Mouse (Mus musculus) spleen, postnatal 10 days (tissue): Measurements from ENCODE around the gene Olfr695.
"Not testable (repeated sequence)": the region's sequence is repeated elsewhere in the genome, so short reads cannot be mapped to it uniquely, and the experiment has no call there.

Experiments
- DNase-seq, 2 experiments: peaks; one replicate each; pipeline ENCODE4 v3.0.0; 2021 to 2022; ENCODE audit warnings: low spot score in 2 of 2

Gene Olfr695

DNA sequence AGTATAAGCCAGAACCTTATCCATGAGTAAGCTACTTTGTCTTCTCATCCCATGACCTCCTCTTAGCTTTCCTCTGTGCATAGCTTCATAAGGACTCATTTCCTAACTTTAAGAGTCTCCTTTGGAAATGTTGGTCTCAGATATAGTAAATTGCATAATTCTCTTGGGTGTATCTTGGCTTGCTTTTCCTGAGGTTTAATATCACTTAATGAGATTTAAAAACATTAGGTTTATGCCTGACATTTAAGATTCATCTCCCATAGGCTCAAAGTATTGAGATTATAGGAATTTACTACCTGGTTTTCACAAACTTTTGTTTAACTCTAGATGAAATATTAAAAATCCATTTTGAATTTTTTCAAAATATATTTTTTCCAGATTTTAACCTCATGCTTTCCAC lies at the start of gene Olfr695:
TSS of gene Olfr695 (minus strand) at position 101 of the 400 bp plus-strand sequence.
- DNase-seq, result no peak

DNA sequence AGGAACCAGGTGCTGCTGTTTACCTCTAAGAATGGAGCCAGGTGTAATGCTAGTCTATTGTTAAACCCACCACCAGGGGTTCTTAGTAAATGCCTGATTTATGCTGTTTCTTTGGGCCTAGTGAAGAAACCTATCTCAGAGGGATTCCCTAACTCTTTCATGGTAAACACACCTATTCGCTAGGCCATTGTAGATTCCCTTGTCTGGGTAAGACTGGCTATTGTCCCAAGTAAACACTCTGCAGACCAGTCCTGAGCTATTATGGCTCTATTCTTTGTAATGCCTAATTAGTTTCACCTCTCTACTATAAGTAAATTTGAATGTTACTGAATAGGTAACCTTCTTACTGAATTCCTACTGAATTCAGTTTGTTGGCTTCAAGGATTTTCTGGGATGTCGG lies 44.8 kb upstream of the Olfr695 start:
- not testable (repeated sequence) for DNase-seq

DNA sequence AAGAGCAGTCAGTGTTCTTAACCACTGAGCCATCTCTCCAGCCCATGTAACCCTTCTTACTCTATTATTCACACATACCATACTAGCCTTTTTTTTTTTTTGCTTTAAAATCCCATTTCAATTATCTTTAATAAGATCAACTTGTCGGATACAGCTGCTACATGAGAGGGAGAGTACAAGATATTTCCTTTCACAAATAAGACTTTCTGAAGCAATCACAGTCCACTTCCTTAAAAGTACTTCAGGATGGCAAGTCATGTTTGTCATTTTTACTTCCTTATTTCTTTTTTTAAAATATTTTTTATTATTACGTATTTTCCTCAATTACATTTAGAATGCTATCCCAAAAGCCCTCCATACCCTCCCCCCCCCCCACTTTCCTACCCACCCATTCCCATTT lies 42.6 kb upstream of the Olfr695 start:
- DNase-seq, result no peak

DNA sequence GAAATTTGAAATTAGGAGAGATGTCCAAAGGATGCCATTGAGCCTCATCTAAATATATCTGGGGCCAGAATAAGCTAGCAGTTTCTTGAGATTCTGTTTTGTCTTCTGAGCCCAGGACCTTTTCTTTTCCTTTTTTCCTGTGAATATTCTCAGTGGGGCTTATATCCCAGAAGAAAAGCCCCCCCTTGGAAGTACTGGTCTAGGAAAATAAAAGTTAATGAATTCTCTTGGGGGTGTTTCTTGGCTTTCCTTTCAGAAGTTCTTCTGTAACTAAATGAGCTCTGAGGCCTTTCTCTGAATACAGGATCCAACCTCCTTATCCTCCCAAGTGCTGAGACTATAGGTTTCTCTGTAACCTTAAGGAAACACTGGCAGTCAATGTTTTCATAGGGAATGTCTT lies 39.1 kb upstream of the Olfr695 start, which contains the start of gene Olfr698:
TSS of gene Olfr698 (minus strand) at position 101 of the 400 bp plus-strand sequence.
- no peak for DNase-seq

DNA sequence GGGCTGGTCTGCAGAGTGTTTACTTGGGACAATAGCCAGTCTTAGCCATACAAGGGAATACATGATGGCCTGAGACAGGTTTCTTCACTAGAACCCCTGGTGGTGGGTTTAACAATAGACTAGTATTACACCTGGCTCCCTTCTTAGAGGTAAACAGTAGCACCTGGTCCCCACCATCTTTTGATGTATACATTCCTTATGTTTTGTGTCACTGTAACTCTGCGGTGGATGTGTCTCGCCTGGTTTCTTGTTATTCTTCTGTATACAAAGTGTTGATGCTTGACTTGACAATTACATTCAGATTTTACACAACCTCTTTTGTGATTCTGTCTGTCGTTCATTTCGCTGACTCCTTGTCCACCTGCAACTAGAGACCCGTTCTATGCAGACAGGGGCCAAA lies 29.6 kb upstream of the Olfr695 start:
- no peak for DNase-seq

DNA sequence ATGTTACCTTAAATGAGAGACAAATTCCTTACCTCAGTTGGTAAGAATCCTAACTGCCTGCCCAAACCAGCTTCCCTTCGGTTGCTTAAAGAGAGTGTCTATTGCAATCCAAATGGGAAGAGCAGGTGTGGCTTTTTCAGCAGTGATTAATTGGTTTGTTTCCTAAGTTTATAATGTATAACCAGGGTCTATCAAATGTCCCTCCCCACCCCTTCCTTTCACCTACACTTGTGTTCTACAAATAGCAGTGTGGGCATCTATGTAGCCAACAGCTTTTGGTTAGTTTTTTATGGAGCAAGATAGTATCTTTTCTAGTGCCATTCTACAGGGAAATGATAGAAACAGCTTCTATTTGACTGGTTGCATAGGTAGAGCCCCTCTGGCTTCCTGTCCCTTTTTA lies 26.1 kb upstream of the Olfr695 start, which contains the start of gene Olfr697:
TSS of gene Olfr697 (minus strand) at position 101 of the 400 bp plus-strand sequence.
- no peak for DNase-seq

DNA sequence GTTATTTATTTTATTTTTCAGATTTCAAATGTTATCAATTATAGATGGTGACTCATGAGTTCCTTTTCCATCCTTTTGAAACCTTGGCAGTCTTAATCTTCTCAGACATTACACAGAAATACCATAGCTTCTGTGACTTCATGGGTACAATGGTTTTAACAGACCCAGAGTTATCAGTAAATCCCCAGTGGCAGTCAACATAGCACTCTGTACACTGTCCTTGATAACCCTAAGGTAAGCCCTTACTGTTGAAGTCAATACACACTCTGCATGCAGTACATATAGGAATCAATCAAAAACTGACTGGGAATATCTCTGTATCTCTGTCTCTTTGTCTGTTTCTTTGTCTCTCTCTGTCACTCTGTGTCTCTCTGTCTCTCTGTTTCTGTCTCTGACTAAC lies 20.8 kb upstream of the Olfr695 start:
- DNase-seq, result no peak

DNA sequence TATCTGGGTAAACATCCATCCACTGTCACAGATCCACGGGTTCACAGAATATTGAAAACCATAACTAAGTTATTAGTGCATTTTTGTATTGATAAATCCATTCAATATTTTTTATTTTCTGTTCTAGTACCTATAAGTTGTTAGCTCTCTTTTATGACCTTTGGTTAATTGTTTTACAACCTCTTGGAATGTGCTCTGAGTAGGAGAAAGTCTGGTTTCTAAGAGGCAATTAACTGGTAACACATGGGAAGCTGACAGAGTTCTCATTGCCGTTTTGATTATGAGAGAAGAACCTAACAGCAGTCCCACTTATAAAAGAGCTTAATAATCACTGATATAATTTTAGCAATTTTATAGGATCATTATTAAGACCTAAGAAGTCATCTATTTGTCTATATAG lies 17.5 kb upstream of the Olfr695 start:
- DNase-seq, result no peak

DNA sequence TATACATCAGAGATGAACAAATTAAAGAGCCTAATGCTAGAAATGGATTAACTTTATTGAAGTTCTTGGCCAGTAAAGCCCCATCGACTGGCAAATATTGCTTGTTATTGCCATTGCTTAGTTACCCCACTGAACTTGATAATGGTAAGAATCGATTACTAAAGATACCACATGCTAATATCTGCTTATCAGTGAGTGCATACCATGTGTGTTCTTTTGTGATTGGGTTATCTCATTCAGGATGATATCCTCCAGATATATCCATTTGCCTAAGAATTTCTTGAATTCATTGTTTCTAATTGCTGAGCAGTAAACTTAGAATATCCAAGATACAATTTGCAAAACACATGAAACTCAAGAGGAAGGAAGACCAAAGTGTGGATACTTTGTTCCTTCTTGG lies 9.5 kb upstream of the Olfr695 start:
- not testable (repeated sequence) for DNase-seq

DNA sequence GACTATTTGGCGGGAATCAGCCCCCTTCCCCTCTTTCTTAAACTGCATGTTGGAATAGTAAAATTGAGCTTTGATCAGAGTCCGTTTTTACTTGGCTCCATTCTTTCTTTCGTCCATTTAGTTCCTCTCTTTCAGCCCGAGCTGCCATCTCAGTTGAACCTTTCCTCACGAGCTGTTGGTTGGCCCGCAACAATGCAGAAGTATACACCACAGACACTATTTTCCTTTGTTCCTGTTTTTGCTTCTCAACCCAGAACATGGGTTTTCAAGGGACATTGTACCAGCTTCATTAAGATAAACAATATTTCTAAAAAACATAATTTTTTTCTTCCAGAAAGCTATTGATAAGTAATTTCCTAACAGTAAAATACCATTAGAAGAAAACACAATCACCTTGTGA lies 4.7 kb downstream of the Olfr695 start:
- no peak for DNase-seq

DNA sequence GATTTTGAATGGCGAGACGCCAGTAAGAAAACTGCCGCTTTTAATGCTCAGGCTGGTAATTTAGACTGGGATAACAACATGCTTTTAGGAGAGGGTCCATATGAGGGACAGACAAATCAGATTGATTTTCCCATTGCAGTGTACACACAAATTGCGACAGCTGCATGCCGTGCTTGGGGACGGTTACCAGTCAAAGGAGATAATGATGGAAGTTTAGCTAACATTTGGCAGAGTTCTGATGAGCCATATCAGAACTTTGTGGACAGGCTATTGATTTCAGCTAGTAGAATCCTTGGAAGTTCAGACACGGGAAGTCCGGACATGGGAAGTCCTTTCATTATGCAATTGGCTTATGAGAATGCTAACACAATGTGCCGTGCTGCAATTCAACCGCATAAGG lies 8.5 kb downstream of the Olfr695 start:
- DNase-seq, result not testable (repeated sequence)

DNA sequence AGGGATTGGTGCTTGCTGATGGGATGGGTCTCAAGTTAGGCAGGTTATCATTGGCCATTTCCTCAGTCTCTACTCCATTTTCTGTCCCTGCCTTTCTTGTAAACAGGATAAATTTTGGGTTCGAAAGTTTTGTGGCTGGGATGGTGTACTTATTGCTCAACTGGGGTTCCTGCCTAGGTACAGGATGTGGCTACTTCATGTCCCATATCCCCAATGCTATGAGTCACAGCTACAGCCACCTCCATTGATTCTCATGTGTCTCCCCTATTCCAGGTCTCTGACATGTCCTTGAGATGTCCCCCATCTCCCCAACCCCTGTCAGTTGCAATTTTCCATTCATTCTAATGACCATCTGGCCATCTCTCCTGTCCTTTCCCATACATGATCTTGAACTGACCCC lies 19.3 kb downstream of the Olfr695 start:
- no peak for DNase-seq

DNA sequence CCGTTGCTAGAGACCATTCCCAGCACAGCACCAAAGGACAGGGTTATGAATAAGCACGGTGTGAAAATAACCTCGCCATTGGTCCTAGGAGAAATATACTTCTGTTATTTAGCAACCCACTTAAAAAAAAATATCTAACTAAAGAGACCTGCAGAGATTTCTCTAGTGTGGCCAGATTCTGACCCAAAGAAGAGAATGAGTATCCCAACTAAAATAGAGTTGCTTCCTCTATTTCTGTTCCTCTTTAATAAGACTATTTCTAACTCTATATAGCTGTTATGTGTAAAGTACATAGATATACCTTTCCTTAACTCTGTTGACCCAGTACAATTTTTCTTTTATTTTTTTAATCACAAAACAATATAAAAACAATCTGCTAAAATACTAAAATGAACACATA lies 23.2 kb downstream of the Olfr695 start:
- no peak for DNase-seq

DNA sequence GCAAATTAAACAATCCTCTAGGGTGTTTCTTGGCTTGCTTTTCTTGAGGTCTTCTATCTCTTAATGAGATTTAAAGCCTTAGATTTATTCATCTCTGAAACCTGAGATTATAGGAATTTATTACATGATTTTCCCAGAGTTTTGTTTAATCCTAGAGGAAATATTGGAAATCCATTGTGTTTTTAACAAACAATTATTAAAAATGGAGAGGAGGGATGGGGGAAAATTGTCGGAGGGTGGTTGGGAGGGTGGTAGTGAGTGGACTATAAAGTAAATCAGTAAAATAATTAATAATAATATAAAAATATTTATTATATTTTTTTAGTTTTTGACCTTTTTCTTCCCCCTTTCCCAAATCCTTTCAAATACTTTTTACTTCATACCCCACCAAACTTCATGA lies 24.5 kb downstream of the Olfr695 start, which contains the start of gene Olfr694:
TSS of gene Olfr694 (minus strand) at position 101 of the 400 bp plus-strand sequence.
- DNase-seq, result no peak

DNA sequence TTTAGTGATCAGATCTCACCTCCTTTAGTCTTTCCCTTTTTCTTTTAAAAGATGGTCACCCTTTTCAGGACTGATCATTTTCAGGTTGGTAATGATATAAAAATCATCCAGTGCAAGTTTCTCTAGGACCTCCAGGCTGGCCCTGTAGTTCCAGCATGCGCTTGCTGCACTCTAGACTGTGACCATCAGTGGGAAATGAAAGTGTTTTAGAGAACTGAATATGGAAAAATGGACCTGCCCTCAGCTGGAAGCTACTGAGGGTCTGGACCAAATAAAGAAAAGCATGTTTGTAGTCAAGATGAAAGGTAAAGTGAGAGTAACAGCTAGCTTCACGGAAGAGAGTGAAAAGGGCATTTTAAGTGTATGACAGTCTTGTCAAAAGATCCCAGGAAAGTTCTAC lies 30.8 kb downstream of the Olfr695 start:
- no peak for DNase-seq

DNA sequence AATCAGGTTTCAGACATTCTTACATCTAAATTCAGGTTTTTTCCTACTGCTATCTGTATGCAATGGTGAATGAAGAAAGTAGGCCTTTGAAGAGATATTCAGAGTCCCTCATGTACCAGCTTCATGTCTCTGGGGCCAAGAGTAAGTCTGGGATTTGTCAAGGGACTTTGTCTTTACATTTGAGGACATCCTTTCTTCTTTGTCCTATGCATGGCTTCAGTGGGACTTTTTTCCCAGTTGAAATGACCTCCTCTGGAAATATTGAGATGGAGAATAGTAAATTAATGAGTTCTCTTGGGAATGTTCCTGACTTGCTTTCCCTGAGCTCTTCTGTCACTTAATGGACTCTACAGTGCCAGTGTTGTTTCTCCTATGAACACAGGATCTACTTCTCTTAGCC lies 35.7 kb downstream of the Olfr695 start, which contains the start of gene Olfr693:
TSS of gene Olfr693 (minus strand) at position 101 of the 400 bp plus-strand sequence.
- no peak for DNase-seq
